Comparison of ENCODE assay signal across 8 mouse cellular contexts in genomic region chr2:127586694-127587513, GRCm38 (mm10). TPM values are rescaled to one million over a fixed set of nuclear protein-coding genes. Genes with fewer than 3 reads are reported as not detected.
A peak's percentile ranks its signal among the peaks of the same experiment; 100 is the strongest.
DNase-seq lines count a peak whose midpoint lies in the region; ATAC-seq and TF ChIP-seq lines count a peak whose summit lies in the region.

Gene Zfp661 (minus strand): TSS chr2:127587094.
Gene Mrps5 (plus strand): TSS chr2:127587222.

- H3K36me3 ChIP-seq in hindbrain, embryonic 10.5 days: peaks cover 12% of the 10 kb centered on the region; the same call in 1 of the 2 replicates
- no peaks in the 10 kb centered on the region for H3K36me3 ChIP-seq in lung, postnatal 0 days (ENCODE audit: insufficient read depth, low read length)

- no peaks in the 10 kb centered on the region for H3K27me3 ChIP-seq in hindbrain, embryonic 10.5 days (ENCODE audit: insufficient read depth, poor library complexity, severe bottlenecking)
- no peaks in the 10 kb centered on the region for H3K27me3 ChIP-seq in lung, postnatal 0 days (replicated peaks; ENCODE audit: insufficient read depth, low read length)

- peak within 1 kb of the TSS; percentile 94 for H3K9ac ChIP-seq in lung, postnatal 0 days (replicated peaks; ENCODE audit: low read depth)

- DNase-seq in MN1 (ENCODE audit: low spot score): peak; percentile 75
- DNase-seq in cerebellum, adult 9-10 months: peak; percentile 88
- peak; percentile 91 for DNase-seq in hindbrain, embryonic 10.5 days (ENCODE audit: low spot score)
- peak; percentile 78 for DNase-seq in layer of hippocampus, adult 9-11 months
- DNase-seq in lung, postnatal 0 days (ENCODE audit: low spot score): peak; percentile 75
- DNase-seq in ovary, postnatal 14 days (ENCODE audit: low spot score): peak; percentile 77
- peak; percentile 85 for DNase-seq in thymus, postnatal 14 days

- peak; percentile 76 for ATAC-seq in frontal cortex, adult (ENCODE audit: low TSS enrichment)
- ATAC-seq in lung, postnatal 0 days: peak; percentile 81

- H3K4me1 ChIP-seq in hindbrain, embryonic 10.5 days (replicated peaks): peaks cover 36% of the 10 kb centered on the region
- peaks cover 10% of the 10 kb centered on the region; the same call in 1 of the 2 replicates for H3K4me1 ChIP-seq in lung, postnatal 0 days (ENCODE audit: insufficient read depth, low read depth, low read length)

- WGBS in hindbrain, embryonic 10.5 days: 5% methylated on average over 39 of the region's 39 CpGs
- 4% methylated on average over 39 of the region's 39 CpGs for WGBS in lung, postnatal 0 days

- TF ChIP-seq EP300 in lung, postnatal 0 days (IDR thresholded peaks at IDR 0.05): peak; percentile 52; the same call in 1 of the 2 replicates

- peak within 1 kb of the TSS; percentile 100 for H3K27ac ChIP-seq in hindbrain, embryonic 10.5 days
- peak within 1 kb of the TSS; percentile 91 for H3K27ac ChIP-seq in lung, postnatal 0 days (ENCODE audit: low read length)

- peak within 1 kb of the TSS; percentile 67 for H3K4me2 ChIP-seq in lung, postnatal 0 days (replicated peaks; ENCODE audit: low read depth, low read length)

- no peak for TF ChIP-seq CTCF in lung, postnatal 0 days (IDR thresholded peaks at IDR 0.05)

- peak within 1 kb of the TSS; percentile 84 for H3K4me3 ChIP-seq in hindbrain, embryonic 10.5 days
- H3K4me3 ChIP-seq in lung, postnatal 0 days (ENCODE audit: low read depth, low read length): peak within 1 kb of the TSS; percentile 94

- no peaks in the 10 kb centered on the region for H3K9me3 ChIP-seq in hindbrain, embryonic 10.5 days
- no peaks in the 10 kb centered on the region for H3K9me3 ChIP-seq in lung, postnatal 0 days (ENCODE audit: low read length)

RNA-seq across cellular contexts. Expression of gene Zfp661, which starts in this region (rescaled TPM):
- 8.0 and 8.3 TPM in 2 replicates for polyA plus RNA-seq in hindbrain, embryonic 10.5 days (2016; fragmentation: Nextera tagmentation; extraction: Ambion mirVana)
- 2.0 and 2.1 TPM in 2 replicates for polyA plus RNA-seq in lung, postnatal 0 days (2015; fragmentation: Nextera tagmentation; extraction: Ambion mirVana)

RNA-seq across cellular contexts. Expression of gene Mrps5, which starts in this region (rescaled TPM):
- 158 and 163 TPM in 2 replicates for polyA plus RNA-seq in hindbrain, embryonic 10.5 days (2016; fragmentation: Nextera tagmentation; extraction: Ambion mirVana)
- 64.1 and 70.1 TPM in 2 replicates for polyA plus RNA-seq in lung, postnatal 0 days (2015; fragmentation: Nextera tagmentation; extraction: Ambion mirVana)

Comparison
In these comparisons a context has a peak if more than half of its experiments do, and no peak if none do; other contexts are left out.
1. Peak in every context shown above with its lines: DNase-seq, ATAC-seq, H3K4me3 ChIP-seq and H3K27ac ChIP-seq.